Mouse (Mus musculus) olfactory bulb, adult 2 months (tissue): ENCODE data around the gene Nup37.

Experiments used
- CTCF ChIP-seq: fragments of 200-500 bp; IDR thresholded peaks from 2 replicates; pipeline ENCODE4 v1.5.1; 2012; ENCODE audit warnings: low read depth, mild to moderate bottlenecking, low read length, moderate library complexity; ENCODE audit not compliant: insufficient read depth
- POLR2A ChIP-seq: fragments of 200-500 bp; IDR thresholded peaks from 2 replicates; pipeline ENCODE4 v1.6.1; 2012; ENCODE audit warnings: mild to moderate bottlenecking, low read depth, low read length, moderate library complexity; ENCODE audit not compliant: insufficient read depth

- TF ChIP-seq POLR2A (no peak), CTCF (no peak)
Measured at GRCm38 (mm10) chr10:88166158-88166557, 19.4 kb downstream of the Nup37 start.
